Mouse (Mus musculus): ENCODE measurements around the gene Tktl1. TPM values are rescaled to one million over a fixed set of nuclear protein-coding genes. Genes with fewer than 3 reads are reported as not detected.
A peak's percentile ranks its signal among the peaks of the same experiment; 100 is the strongest.

The Tktl1 gene
- polyA plus RNA-seq, 1 experiment from 2014 or later: 0.09 TPM

GRCm38 (mm10) chrX:74249615-74250014, 72.6 kb downstream of the Tktl1 start, which contains the start of gene Flna:
TSS of gene Flna (minus strand) at chrX:74249820.
- WGBS: 15% methylated on average over 38 of the region's 38 CpGs
- Histone ChIP-seq H3K9ac (ENCODE audit: low read length) (peak within 1 kb of the TSS; percentile 76), H3K27me3 (ENCODE audit: control insufficient read depth, insufficient read depth, low read length) (no peaks in the 10 kb centered on the region), H3K4me1 (ENCODE audit: control insufficient read depth, insufficient read depth, low read length) (peaks cover 2% of the 10 kb centered on the region; the same call in 1 of the 2 replicates), H3K9me3 (replicated peaks; ENCODE audit: control insufficient read depth, low read length) (no peaks in the 10 kb centered on the region), H3K4me2 (ENCODE audit: low read depth, low read length) (peak within 1 kb of the TSS; percentile 68), H3K27ac (ENCODE audit: low read length) (peak within 1 kb of the TSS; percentile 81), H3K36me3 (ENCODE audit: control insufficient read depth, insufficient read depth) (no peaks in the 10 kb centered on the region), H3K4me3 (ENCODE audit: low read length) (peak within 1 kb of the TSS; percentile 51)
- no peak for ATAC-seq (replicated peaks; ENCODE audit: extremely low read depth, insufficient read depth, low FRiP score)

- Histone ChIP-seq H3K9me3 (replicated peaks; ENCODE audit: control insufficient read depth, low read length) (no peaks in the 10 kb centered on the region), H3K4me3 (ENCODE audit: low read length) (peak within 1 kb of the TSS; percentile 69), H3K27ac (ENCODE audit: low read length) (peak within 1 kb of the TSS; percentile 91), H3K27me3 (ENCODE audit: control insufficient read depth, insufficient read depth, low read length) (no peaks in the 10 kb centered on the region), H3K4me1 (ENCODE audit: control insufficient read depth, insufficient read depth, low read length) (peaks cover 3% of the 10 kb centered on the region; the same call in 1 of the 2 replicates), H3K4me2 (ENCODE audit: low read depth, low read length) (peak within 1 kb of the TSS; percentile 74), H3K9ac (ENCODE audit: low read length) (peak within 1 kb of the TSS; percentile 82), H3K36me3 (ENCODE audit: control insufficient read depth, insufficient read depth) (peaks cover 7% of the 10 kb centered on the region)
- WGBS: 18% methylated on average over 39 of the region's 39 CpGs
- ATAC-seq (replicated peaks; ENCODE audit: extremely low read depth, insufficient read depth, low FRiP score): peak; percentile 96
Observed at GRCm38 (mm10) chrX:74254153-74254887, 77.3 kb downstream of the Tktl1 start, which contains the start of gene Emd. TSS of gene Emd (plus strand) at chrX:74254687.

- Histone ChIP-seq H3K36me3 (ENCODE audit: control insufficient read depth, insufficient read depth) (peaks cover 7% of the 10 kb centered on the region), H3K9ac (ENCODE audit: low read length) (peak overlapping the region; percentile 82), H3K4me1 (ENCODE audit: control insufficient read depth, insufficient read depth, low read length) (peaks cover 3% of the 10 kb centered on the region; the same call in 1 of the 2 replicates), H3K27ac (ENCODE audit: low read length) (peak overlapping the region; percentile 91), H3K4me3 (ENCODE audit: low read length) (peak overlapping the region; percentile 69), H3K27me3 (ENCODE audit: control insufficient read depth, insufficient read depth, low read length) (no peaks in the 10 kb centered on the region), H3K4me2 (ENCODE audit: low read depth, low read length) (peak overlapping the region; percentile 74), H3K9me3 (replicated peaks; ENCODE audit: control insufficient read depth, low read length) (no peaks in the 10 kb centered on the region)
- ATAC-seq (replicated peaks; ENCODE audit: extremely low read depth, insufficient read depth, low FRiP score): no peak; the same call in 1 of the 2 replicates
- WGBS: 18% methylated on average over 31 of the region's 31 CpGs
Observed at GRCm38 (mm10) chrX:74254888-74255565, 78.0 kb downstream of the Tktl1 start.

GRCm38 (mm10) chrX:74257746-74258145, 80.7 kb downstream of the Tktl1 start:
- Histone ChIP-seq H3K9ac (ENCODE audit: low read length) (no peak overlapping the region), H3K36me3 (ENCODE audit: control insufficient read depth, insufficient read depth) (peaks cover 7% of the 10 kb centered on the region), H3K4me2 (ENCODE audit: low read depth, low read length) (no peak overlapping the region), H3K4me3 (ENCODE audit: low read length) (no peak overlapping the region), H3K27ac (ENCODE audit: low read length) (no peak overlapping the region), H3K4me1 (ENCODE audit: control insufficient read depth, insufficient read depth, low read length) (peaks cover 3% of the 10 kb centered on the region; the same call in 1 of the 2 replicates), H3K9me3 (replicated peaks; ENCODE audit: control insufficient read depth, low read length) (no peaks in the 10 kb centered on the region), H3K27me3 (ENCODE audit: control insufficient read depth, insufficient read depth, low read length) (no peaks in the 10 kb centered on the region)
- 91% methylated on average over 3 of the region's 3 CpGs for WGBS
- no peak for ATAC-seq (replicated peaks; ENCODE audit: extremely low read depth, insufficient read depth, low FRiP score)

Other genes with a start within 250 kb of the Tktl1 start
- gene Renbp, start 246.4 kb upstream of the Tktl1 start, polyA plus RNA-seq (2015; fragmentation: Nextera tagmentation; extraction: Ambion mirVana): 60.0 and 61.1 TPM in 2 replicates
- 27.8 and 28.1 TPM in 2 replicates for gene Hcfc1, start 210.9 kb upstream of the Tktl1 start, polyA plus RNA-seq (2015; fragmentation: Nextera tagmentation; extraction: Ambion mirVana)
- gene Irak1, start 153.3 kb upstream of the Tktl1 start, polyA plus RNA-seq (2015; fragmentation: Nextera tagmentation; extraction: Ambion mirVana): 53.0 and 55.9 TPM in 2 replicates
- not detected in 2 replicates for gene Opn1mw, start 49.8 kb upstream of the Tktl1 start, polyA plus RNA-seq (2015; fragmentation: Nextera tagmentation; extraction: Ambion mirVana)
- gene Mecp2, start 41.9 kb upstream of the Tktl1 start, polyA plus RNA-seq (2015; fragmentation: Nextera tagmentation; extraction: Ambion mirVana): 11.3 and 11.5 TPM in 2 replicates
- not detected in 2 replicates for gene Tex28, start 9.4 kb upstream of the Tktl1 start, polyA plus RNA-seq (2015; fragmentation: Nextera tagmentation; extraction: Ambion mirVana)
- gene Flna, start 72.6 kb downstream of the Tktl1 start, polyA plus RNA-seq (2015; fragmentation: Nextera tagmentation; extraction: Ambion mirVana): 129 and 177 TPM in 2 replicates
- gene Emd, start 77.4 kb downstream of the Tktl1 start, polyA plus RNA-seq (2015; fragmentation: Nextera tagmentation; extraction: Ambion mirVana): 13.0 and 16.2 TPM in 2 replicates
- gene Rpl10, start 93.6 kb downstream of the Tktl1 start, polyA plus RNA-seq (2015; fragmentation: Nextera tagmentation; extraction: Ambion mirVana): 368 and 465 TPM in 2 replicates
- 77.6 and 87.9 TPM in 2 replicates for gene Taz, start 104.7 kb downstream of the Tktl1 start, polyA plus RNA-seq (2015; fragmentation: Nextera tagmentation; extraction: Ambion mirVana)
- 15.7 and 17.3 TPM in 2 replicates for gene Dnase1l1, start 105.1 kb downstream of the Tktl1 start, polyA plus RNA-seq (2015; fragmentation: Nextera tagmentation; extraction: Ambion mirVana)
- gene Atp6ap1, start 119.8 kb downstream of the Tktl1 start, polyA plus RNA-seq (2015; fragmentation: Nextera tagmentation; extraction: Ambion mirVana): 126 and 131 TPM in 2 replicates
- gene Gdi1, start 127.7 kb downstream of the Tktl1 start, polyA plus RNA-seq (2015; fragmentation: Nextera tagmentation; extraction: Ambion mirVana): 144 and 150 TPM in 2 replicates
- 55.0 and 56.6 TPM in 2 replicates for gene Fam50a, start 135.8 kb downstream of the Tktl1 start, polyA plus RNA-seq (2015; fragmentation: Nextera tagmentation; extraction: Ambion mirVana)
- 3.3 and 5.6 TPM in 2 replicates for gene Plxna3, start 151.8 kb downstream of the Tktl1 start, polyA plus RNA-seq (2015; fragmentation: Nextera tagmentation; extraction: Ambion mirVana)
- gene Lage3, start 176.4 kb downstream of the Tktl1 start, polyA plus RNA-seq (2015; fragmentation: Nextera tagmentation; extraction: Ambion mirVana): 79.3 and 81.7 TPM in 2 replicates
- gene Ubl4a, start 196.0 kb downstream of the Tktl1 start, polyA plus RNA-seq (2015; fragmentation: Nextera tagmentation; extraction: Ambion mirVana): 61.2 and 66.1 TPM in 2 replicates
- 14.9 and 17.2 TPM in 2 replicates for gene Slc10a3, start 196.1 kb downstream of the Tktl1 start, polyA plus RNA-seq (2015; fragmentation: Nextera tagmentation; extraction: Ambion mirVana)
- 26.4 and 29.0 TPM in 2 replicates for gene Fam3a, start 216.0 kb downstream of the Tktl1 start, polyA plus RNA-seq (2015; fragmentation: Nextera tagmentation; extraction: Ambion mirVana)
- 21.9 and 23.0 TPM in 2 replicates for gene Ikbkg, start 216.0 kb downstream of the Tktl1 start, polyA plus RNA-seq (2015; fragmentation: Nextera tagmentation; extraction: Ambion mirVana)